Mouse (Mus musculus) adrenal gland, adult 8-10 months (tissue): ENCODE data around the gene Gch1. TPM values are rescaled to one million over a fixed set of nuclear protein-coding genes. Genes with fewer than 3 reads are reported as not detected.
A peak's percentile ranks its signal among the peaks of the same experiment; 100 is the strongest.

ENCODE experiments used
- DNase-seq: peaks from one replicate; pipeline ENCODE4 v3.0.0; 2022
- total RNA-seq, 4 experiments: library from RNA; stranded (reverse); gene quantifications; 2 replicates each; pipeline ENCODE4 v1.2.4; 2022

Gene Gch1
- total RNA-seq, 4 experiments from 2014 or later = 54.1 to 98.5 (median 75.2) TPM

- DNase-seq = no peak
These were observed 17.4 kb upstream of the Gch1 start for GRCm38 (mm10) chr14:47206601-47207000.

GRCm38 (mm10) chr14:47205270-47205972, 16.2 kb upstream of the Gch1 start:
- DNase-seq = no peak

GRCm38 (mm10) chr14:47197340-47197739, 8.1 kb upstream of the Gch1 start:
- DNase-seq = no peak

- no peak for DNase-seq
These were observed 7.5 kb upstream of the Gch1 start for GRCm38 (mm10) chr14:47196711-47197110.

GRCm38 (mm10) chr14:47194096-47194495, 4.9 kb upstream of the Gch1 start:
- no peak for DNase-seq

- DNase-seq = no peak
These were observed 4.3 kb upstream of the Gch1 start for GRCm38 (mm10) chr14:47193506-47193905.

- no peak for DNase-seq
These were observed 2.6 kb upstream of the Gch1 start for GRCm38 (mm10) chr14:47191861-47192260.

- DNase-seq = peak; percentile 39
These were observed 1.4 kb upstream of the Gch1 start for GRCm38 (mm10) chr14:47190626-47191025.

GRCm38 (mm10) chr14:47189635-47189955, 382 bp upstream of the Gch1 start:
- no peak for DNase-seq

- DNase-seq = no peak
These were observed 752 bp downstream of the Gch1 start for GRCm38 (mm10) chr14:47188475-47188847.

- DNase-seq = no peak
These were observed 1.4 kb downstream of the Gch1 start for GRCm38 (mm10) chr14:47187666-47188360.

GRCm38 (mm10) chr14:47187261-47187660, 2.0 kb downstream of the Gch1 start:
- no peak for DNase-seq

- no peak for DNase-seq
These were observed 2.7 kb downstream of the Gch1 start for GRCm38 (mm10) chr14:47186561-47186960.

GRCm38 (mm10) chr14:47181497-47182290, 7.5 kb downstream of the Gch1 start:
- no peak for DNase-seq

- DNase-seq = no peak
These were observed 10.4 kb downstream of the Gch1 start for GRCm38 (mm10) chr14:47178851-47179250.

GRCm38 (mm10) chr14:47177846-47178414, 11.3 kb downstream of the Gch1 start:
- peak; percentile 67 for DNase-seq

GRCm38 (mm10) chr14:47176226-47176625, 13.0 kb downstream of the Gch1 start:
- no peak for DNase-seq

GRCm38 (mm10) chr14:47175136-47175535, 14.1 kb downstream of the Gch1 start:
- DNase-seq = no peak

GRCm38 (mm10) chr14:47172073-47172472, 17.1 kb downstream of the Gch1 start:
- DNase-seq = no peak

- DNase-seq = no peak
These were observed 18.6 kb downstream of the Gch1 start for GRCm38 (mm10) chr14:47170499-47171109.

GRCm38 (mm10) chr14:47169677-47170410, 19.4 kb downstream of the Gch1 start:
- DNase-seq = peak; percentile 64

GRCm38 (mm10) chr14:47165741-47166140, 23.5 kb downstream of the Gch1 start:
- DNase-seq = no peak
